Mouse (Mus musculus): ENCODE measurements around the gene Ggps1.
A peak's percentile ranks its signal among the peaks of the same experiment; 100 is the strongest.

Ggps1 gene

GRCm38 (mm10) chr13:14063013-14063941 is at the start of gene Ggps1, which contains the start of gene Arid4b:
Gene Ggps1, minus strand, starts transcription at chr13:14063488.
Gene Arid4b, plus strand, starts transcription at chr13:14063232.
- DNase-seq: peak; percentile 98

GRCm38 (mm10) chr13:14111146-14111545 is 47.9 kb upstream of the Ggps1 start:
- no peak for DNase-seq

DNA sequence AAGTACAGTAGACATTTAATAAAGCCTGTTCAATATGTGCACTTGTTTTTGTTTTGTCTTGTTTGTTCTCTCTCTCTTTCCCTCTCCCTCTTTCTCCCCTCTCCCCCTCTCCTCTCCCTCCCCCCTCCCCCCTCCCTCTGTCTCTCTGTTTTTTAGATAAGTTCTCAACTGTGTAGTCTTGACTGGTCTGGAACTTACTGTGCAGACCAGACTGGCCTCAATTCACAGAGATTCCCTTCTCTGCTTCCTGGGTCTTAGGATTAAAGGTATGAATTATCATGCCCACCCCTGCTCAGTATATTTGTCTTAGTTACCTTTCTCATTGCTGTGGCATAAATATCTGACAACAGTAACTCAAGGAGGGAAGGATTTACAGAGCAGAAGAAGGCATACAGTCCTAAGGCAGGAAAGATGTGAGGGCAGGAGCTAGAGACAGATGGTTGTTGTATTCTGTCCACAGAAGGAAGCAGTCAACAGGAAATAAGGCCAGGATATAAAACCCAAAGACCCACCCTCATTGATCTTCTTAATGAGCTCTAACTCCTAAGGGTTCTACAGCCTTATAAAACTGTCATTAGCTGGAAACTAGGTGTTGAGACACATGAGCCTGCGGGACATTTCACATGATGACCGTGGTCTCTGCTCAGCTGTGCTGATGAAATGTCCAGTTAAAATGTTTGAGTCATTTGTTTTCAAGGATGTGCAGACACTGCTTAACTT is 47.0 kb upstream of the Ggps1 start:
- no peak for DNase-seq

GRCm38 (mm10) chr13:14103026-14103425 is 39.7 kb upstream of the Ggps1 start:
- DNase-seq: no peak

DNA sequence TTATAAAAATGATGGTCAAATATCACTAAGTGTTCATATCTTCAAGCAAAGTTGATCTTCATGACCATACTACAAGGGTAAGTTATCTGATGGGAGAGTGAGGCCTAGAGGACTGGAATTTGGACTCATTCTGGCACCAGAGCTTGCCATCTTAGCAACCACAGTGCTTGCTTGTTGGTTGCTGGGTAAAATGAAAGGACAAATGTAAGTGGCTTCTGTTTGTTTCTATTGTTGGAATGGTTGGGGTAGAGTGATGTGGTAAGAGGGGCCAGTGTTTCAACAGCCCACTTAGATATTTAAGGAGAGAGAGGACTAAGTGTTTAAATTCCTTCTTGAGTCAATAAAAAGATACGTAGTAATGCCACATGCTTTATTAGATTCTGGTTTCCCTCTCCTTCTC is 25.4 kb upstream of the Ggps1 start:
- no peak for DNase-seq

- no peak for DNase-seq
Measured at GRCm38 (mm10) chr13:14075326-14075725, 12.0 kb upstream of the Ggps1 start.

DNA sequence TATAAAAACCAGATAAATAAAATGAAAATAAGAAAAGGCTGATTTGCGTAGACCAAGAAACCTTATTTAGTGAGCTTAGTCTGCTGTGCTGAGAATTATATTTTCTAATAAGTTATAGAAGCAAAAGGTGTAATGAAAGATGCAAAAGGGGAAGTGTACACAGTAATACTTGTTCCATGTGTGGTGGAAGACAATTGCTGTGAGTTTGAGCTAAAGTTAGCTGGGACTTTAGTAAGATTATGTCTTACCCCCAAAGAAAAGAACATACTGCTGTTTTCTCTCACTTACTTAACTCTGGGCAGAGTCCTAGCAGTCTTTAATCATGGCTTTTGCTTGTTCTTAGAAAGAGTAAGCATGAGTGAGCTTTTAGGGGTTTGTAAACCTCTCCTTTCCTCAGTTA is 11.1 kb upstream of the Ggps1 start:
- no peak for DNase-seq

DNA sequence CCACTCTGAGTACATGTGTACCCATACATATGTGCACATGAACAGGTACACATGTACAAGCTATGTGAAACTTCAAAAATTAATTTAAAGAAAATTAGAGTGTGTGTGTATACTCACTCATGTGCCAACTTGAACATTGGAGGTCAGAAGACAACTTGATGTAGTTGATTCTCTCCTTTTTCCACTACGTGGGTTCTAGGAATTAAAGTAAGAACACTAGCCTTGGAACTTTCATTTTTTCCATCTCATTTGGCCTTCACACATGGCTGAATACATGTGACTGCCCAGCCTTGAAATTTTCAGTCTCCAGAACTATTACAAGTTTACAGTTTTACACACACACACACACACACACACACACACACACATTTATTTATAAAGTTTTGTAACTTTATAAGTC is 6.0 kb upstream of the Ggps1 start:
- no peak for DNase-seq

DNA sequence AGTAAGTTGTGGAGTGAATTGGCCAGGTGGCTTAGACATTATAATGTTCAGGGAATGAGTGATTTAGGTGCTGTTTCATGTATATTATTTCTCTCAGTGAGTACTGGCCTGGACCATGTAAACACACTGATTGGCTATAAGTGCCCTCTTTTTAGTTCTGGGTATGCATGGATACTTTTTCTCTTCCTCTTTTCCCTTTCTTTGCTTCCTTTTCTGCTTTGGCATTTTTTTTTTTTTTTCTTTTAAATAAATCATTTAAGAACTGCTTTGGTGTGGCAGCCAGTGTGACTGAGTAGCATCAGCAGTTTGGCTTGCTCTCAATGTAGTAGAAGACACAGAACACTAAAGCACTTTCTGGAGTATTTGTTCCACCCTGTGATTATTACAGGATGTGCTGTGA is 4.7 kb upstream of the Ggps1 start:
- DNase-seq: no peak

DNA sequence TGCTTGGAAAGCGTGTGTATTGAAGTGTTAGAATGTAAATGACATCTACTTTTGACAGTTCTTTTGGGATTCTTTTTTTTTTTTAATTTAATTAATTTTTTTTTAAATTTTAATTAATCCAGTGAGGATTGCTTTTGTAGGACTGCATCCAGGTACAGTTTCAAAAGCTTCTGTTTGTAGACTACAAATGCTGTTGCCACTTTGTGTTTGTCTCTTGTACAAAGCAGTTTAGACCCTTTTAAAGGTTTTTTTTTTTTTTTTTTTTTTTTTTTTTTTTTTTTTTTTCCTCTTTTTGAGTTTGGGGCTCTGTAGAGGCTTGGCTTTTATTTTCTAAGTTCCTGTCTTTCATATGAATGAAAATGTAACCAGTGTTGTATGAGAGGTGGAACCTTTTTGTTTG is 2.4 kb upstream of the Ggps1 start:
- DNase-seq: no peak

- no peak for DNase-seq
Measured at GRCm38 (mm10) chr13:14065028-14065380, 1.7 kb upstream of the Ggps1 start.

- DNase-seq: peak; percentile 14
Measured at GRCm38 (mm10) chr13:14064341-14065027, 1.2 kb upstream of the Ggps1 start.

GRCm38 (mm10) chr13:14063942-14064271 is 619 bp upstream of the Ggps1 start:
- no peak for DNase-seq

GRCm38 (mm10) chr13:14062209-14063012 is 877 bp downstream of the Ggps1 start:
- no peak for DNase-seq

GRCm38 (mm10) chr13:14059582-14059981 is 3.7 kb downstream of the Ggps1 start:
- no peak for DNase-seq

- no peak for DNase-seq
Measured at GRCm38 (mm10) chr13:14056801-14057200, 6.5 kb downstream of the Ggps1 start.

DNA sequence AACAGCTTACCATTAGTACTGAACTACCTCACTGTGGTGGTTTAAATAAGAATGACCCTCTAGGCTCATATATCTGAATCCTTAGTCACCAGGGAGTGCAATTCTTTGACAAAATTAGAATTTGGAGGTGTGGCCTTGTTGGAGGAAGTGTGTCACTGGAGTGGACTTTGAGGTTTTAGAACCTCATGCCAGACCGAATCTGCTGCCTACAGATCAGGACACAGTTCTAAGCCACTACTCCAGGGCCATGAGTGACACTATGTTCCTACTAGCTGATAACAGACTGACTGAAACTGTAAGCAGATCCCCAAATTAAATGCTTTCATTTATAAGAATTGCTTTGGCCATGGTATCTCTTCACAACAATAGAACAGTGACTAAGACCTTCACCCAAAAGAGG is 13.4 kb downstream of the Ggps1 start:
- DNase-seq: no peak

DNA sequence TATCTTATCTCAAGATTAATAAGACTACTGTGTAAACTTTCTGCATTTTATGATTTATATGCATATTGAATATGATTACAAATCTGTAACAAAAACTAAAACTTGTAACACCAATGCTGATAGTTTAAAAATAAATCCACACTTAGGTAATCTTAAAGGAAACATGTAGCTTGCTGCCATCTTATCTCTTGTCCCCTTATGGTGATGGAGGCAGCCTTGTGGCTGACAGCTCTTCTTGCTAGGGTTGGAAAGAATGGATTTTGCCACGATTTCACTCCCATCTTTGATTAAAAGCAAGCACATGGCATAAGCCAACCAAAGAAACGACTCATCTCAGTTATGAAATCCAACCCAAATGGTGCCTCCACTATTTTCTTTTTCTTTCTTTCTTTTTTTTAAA is 18.8 kb downstream of the Ggps1 start:
- DNase-seq: no peak

DNA sequence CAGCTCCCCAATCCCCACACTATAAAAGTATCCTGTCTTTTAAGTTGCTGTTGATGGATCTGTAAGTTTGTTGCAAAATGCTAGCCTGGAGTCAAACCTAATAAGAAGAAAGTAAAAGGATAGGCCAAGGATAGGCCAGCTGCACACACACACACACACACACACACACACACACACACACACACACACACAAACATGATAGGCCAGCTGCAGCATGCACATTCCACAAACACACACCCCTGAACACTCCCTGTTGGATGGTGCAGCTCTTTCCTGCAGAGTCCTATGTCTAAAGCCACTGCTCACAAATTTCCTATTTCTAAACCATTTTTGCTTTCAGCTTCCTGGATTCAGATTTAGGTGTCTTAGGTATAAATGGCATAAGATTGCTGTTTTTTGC is 19.4 kb downstream of the Ggps1 start:
- DNase-seq: no peak

DNA sequence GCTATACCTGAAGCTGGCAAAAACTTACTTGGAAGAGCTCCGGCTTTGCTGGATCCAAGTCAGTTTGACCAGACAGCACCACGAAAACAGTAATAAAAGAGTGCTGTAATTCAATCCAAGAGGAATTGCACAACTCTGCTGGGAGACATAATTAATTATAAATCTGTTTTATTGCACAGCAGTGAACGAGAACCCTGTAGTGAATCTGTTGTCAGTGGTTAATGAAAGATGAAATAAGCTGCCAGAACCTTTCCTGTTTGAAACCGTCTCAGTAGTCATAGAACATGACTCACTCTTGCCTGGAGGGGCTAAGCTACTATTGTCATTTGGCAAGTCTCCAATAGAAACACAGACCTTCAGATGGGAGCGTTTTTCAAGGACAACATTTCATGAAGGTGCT is 23.1 kb downstream of the Ggps1 start:
- DNase-seq: no peak

DNA sequence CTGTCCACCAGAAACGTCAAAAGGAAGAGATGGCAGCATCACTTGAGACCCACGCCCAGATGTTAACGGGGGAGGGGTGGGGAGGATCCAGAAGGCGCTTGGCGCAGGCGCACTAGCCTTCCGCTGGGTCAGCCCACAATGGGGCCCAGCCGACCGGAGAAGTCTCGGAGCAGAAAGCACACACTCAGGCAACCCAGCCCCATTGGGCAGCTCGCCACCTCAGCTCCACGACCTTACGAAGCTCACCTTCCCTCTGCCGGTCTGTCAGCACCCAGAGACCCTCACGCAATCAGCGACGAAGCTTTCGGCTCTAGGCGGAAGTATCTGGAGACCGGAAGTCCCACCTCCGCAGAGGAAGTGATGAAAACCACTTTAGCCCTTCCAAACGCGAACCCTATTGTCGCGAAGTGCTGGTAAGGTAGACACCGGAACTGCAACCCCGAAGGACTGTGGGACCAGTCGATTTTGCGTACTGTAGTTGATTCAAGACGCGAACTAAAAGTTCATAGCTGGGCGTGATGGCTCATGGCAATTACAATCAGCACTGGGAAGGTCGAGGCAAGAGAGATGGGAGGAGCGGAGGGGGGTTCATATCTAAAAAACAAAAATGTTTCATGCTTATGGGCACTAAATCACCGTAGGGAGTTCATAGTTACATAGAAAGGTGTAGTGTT is 23.9 kb downstream of the Ggps1 start, which contains the start of gene Tbce:
Tbce (minus strand) TSS at position 347 of the 674 bp plus-strand sequence.
- DNase-seq: peak; percentile 91

DNA sequence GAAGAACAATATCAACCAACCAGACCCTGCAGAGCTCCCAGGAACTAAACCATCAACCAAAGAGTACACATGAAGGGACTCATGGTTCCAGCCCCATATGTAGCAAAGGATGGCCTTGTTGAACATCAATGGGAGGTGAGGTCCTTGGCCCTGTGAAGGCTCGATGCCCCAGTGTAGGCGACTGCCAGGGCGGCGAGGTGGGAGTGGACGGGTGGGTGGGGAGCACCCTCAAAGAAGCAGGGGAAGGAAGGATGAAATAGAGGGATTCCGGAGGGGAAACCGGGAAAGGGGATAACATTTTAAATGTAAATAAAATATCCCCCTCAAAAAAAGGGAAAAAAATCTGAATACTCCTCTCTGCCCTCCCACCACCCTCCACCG is 24.4 kb downstream of the Ggps1 start:
- DNase-seq: no peak
